Mouse (Mus musculus) liver, embryonic 14.5 days (tissue): ENCODE measurements around the gene Mia2. TPM values are rescaled to one million over a fixed set of nuclear protein-coding genes. Genes with fewer than 3 reads are reported as not detected.

Experiments
- ATAC-seq: fragments of 200-750 bp; cut with Nextera tagmentation; 2 replicates; pipeline ENCODE4 v1.8.0; 2017; ENCODE audit warnings: moderate number of reproducible peaks, mild to moderate bottlenecking, moderate library complexity; ENCODE audit not compliant: insufficient read depth
- DNase-seq, 3 experiments: peaks; one replicate each; pipeline ENCODE4 v3.0.0-alpha.2; 2012 to 2013; ENCODE audit warnings: low read depth in 3 of 3, low spot score in 3 of 3
- H3K27ac ChIP-seq: fragments of 300-500 bp; sonication (generic); 2 replicates; pipeline ENCODE4 v1.5.1; 2014; ENCODE audit warnings: moderate library complexity, mild to moderate bottlenecking, control low read depth, inconsistent platforms
- H3K27me3 ChIP-seq: fragments of 300-500 bp; sonication (generic); 2 replicates; pipeline ENCODE4 v1.6.1; 2014; ENCODE audit warnings: mild to moderate bottlenecking, low read length, moderate library complexity; ENCODE audit not compliant: control insufficient read depth, insufficient read depth
- H3K36me3 ChIP-seq: fragments of 300-500 bp; sonication (generic); replicated peaks from 2 replicates; pipeline ENCODE4 v1.6.1; 2014; ENCODE audit warnings: low read depth; ENCODE audit not compliant: control insufficient read depth, insufficient read depth
- H3K4me1 ChIP-seq, 2 experiments: fragments of 200-500 bp in 1 of 2; fragments of 300-500 bp in 1 of 2; sonication (generic) in 1 of 2; replicated peaks; 2 replicates each; pipeline ENCODE4 v1.6.1; 2012 to 2014; ENCODE audit warnings: antibody characterized with exemption in 1 of 2, inconsistent platforms in 1 of 2, low read length in 1 of 2; ENCODE audit not compliant: control insufficient read depth in 2 of 2, insufficient read depth in 2 of 2
- H3K4me2 ChIP-seq: fragments of 300-500 bp; sonication (generic); 2 replicates; pipeline ENCODE4 v1.6.1; 2014; ENCODE audit warnings: low read depth, mild to moderate bottlenecking, control low read depth, moderate library complexity
- H3K4me3 ChIP-seq, 2 experiments: fragments of 200-500 bp in 1 of 2; fragments of 300-500 bp in 1 of 2; sonication (generic) in 1 of 2; 2 replicates each; pipeline ENCODE4 v1.5.1; 2012 to 2014; ENCODE audit warnings: low read depth in 2 of 2, low read length in 2 of 2, mild to moderate bottlenecking in 2 of 2, control low read depth in 1 of 2, inconsistent platforms in 1 of 2, moderate library complexity in 1 of 2; ENCODE audit not compliant: insufficient read depth in 1 of 2
- H3K9ac ChIP-seq: fragments of 300-500 bp; sonication (generic); replicated peaks from 2 replicates; pipeline ENCODE4 v1.6.1; 2014; ENCODE audit warnings: mild to moderate bottlenecking, control low read depth, moderate library complexity
- H3K9me3 ChIP-seq: fragments of 300-500 bp; sonication (generic); 2 replicates; pipeline ENCODE4 v1.6.1; 2016; ENCODE audit warnings: low read length, mixed read lengths; ENCODE audit not compliant: control insufficient read depth
- CTCF ChIP-seq: IDR thresholded peaks from 2 replicates; pipeline ENCODE4 v1.5.1; 2016; ENCODE audit warnings: antibody characterized with exemption, low read depth, control low read depth
- EP300 ChIP-seq: IDR thresholded peaks from 2 replicates; pipeline ENCODE4 v1.6.1; 2016; ENCODE audit warnings: antibody characterized with exemption, low read depth
- WGBS: fragments of 180-500 bp; shearing (Covaris S2); extraction: QIAGEN DNeasy Blood & Tissue Kit; methylation state at CpG from one replicate; pipeline ENCODE4 v1.1.7; 2014; ENCODE audit not compliant: insufficient replicate concordance; 5-methylcytosine and 5-hydroxymethylcytosine counted together
- polyA plus RNA-seq, 2 experiments: library from polyadenylated mRNA; depleted of rRNA in 1 of 2; stranded (reverse) in 1 of 2; unstranded in 1 of 2; fragments of >200 nt; fragmentation: Nextera tagmentation in 1 of 2; extraction: Ambion mirVana in 1 of 2; gene quantifications; 2 replicates each; pipeline versions ENCODE4 v1.2.1 to v1.2.3; 2012 to 2014

The Mia2 gene
- polyA plus RNA-seq, 2 experiments = 31.7 to 43.4 TPM

DNA sequence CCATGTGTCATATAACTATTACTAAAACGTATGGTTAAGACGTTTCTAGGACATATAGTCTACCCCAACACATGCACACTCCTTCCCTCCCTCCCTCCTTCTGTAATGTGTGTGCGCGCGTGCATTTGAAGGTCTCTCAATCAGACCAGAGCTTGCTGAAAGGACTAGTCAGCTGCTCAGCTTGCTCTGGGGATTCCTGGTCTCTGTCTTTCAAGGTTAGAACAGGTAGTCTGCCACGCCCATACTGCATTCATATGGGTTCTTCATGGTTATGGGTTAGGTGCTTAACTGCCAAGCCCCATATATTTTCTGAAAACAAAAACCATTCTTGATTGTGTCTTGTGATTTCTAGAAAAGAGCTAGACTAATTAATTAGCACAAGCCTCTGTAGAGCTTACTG is 110.0 kb downstream of the Mia2 start:
- DNase-seq (no peak), ATAC-seq (no peak)
- H3K27ac ChIP-seq = no peak overlapping the region
- no peak overlapping the region for H3K9ac ChIP-seq
- no peaks in the 10 kb centered on the region for H3K9me3 ChIP-seq
- WGBS = 84% methylated on average over 6 of the region's 6 CpGs
- H3K36me3 ChIP-seq = peaks cover 11% of the 10 kb centered on the region
- TF ChIP-seq CTCF = no peak
- H3K4me2 ChIP-seq = no peak overlapping the region
- H3K27me3 ChIP-seq = no peaks in the 10 kb centered on the region
- H3K4me1 ChIP-seq = peaks cover 2 to 8% of the 10 kb centered on the region in 2 experiments; a peak in 2 of 4 replicates
- H3K4me3 ChIP-seq = no peak overlapping the region

DNA sequence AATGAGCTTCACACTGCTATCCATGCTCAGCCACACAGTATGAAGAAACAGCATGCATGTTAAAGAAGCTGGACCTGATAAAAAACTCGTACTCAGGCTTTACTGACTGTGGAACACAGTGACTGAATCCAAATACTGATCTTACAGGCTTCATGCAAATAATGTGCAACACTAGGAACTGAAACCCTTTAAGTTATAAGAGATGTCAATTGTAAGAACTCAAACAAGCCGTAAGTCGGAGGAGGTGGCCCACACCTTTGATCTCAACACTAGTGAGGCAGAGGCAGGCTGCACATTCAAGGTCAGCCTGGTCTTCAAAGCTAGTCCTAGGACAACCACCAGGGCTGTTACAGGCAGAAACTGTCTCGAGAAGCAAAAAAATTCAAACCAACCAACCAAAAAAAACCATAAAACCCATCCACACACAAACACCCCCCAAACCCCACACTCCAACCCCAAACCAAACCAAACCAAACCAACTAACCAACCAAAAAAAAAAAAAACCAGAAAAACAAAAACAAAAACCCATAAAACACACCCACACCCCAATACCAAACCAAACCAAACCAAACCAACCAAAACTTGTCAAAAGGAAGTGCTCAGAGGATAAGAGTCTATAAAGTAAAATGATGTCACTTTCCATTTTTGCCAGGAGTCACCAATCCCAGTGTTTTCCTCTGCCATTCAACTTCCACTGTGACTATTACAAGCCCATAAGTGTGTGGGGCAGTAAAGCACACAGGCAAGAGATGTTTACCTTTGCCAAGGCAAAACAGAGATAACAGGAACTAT is 110.8 kb downstream of the Mia2 start:
- TF ChIP-seq EP300 (no peak), CTCF (no peak)
- ATAC-seq (no peak), DNase-seq (no peak)
- Histone ChIP-seq H3K27me3 (no peaks in the 10 kb centered on the region), H3K4me2 (no peak overlapping the region), H3K9me3 (no peaks in the 10 kb centered on the region), H3K27ac (no peak overlapping the region), H3K4me3 (no peak overlapping the region), H3K9ac (no peak overlapping the region), H3K36me3 (peaks cover 13% of the 10 kb centered on the region), H3K4me1 (peaks cover 2 to 8% of the 10 kb centered on the region in 2 experiments; a peak in 2 of 4 replicates)
- WGBS = 74% methylated on average over 4 of the region's 4 CpGs

DNA sequence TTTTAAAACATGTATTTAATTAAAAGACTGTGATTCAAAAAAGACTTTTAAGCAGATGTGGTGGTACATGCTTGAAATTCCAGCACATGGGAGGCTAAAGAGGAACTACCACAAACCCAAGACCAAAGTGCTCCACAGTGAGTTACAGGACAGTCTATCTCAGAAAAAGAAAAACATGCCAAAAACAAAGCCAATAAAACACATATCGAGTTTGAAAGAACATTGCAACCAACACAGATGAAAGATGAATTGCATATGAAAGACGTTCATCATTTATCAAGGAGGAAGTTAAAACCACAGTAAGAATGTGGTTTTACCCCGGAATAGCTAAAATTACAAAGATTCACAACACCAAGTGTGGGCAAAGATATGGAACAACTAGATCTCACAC is 111.4 kb downstream of the Mia2 start:
- 5% methylated on average over 3 of the region's 3 CpGs for WGBS
- no peak overlapping the region for H3K27ac ChIP-seq
- ATAC-seq = no peak

DNA sequence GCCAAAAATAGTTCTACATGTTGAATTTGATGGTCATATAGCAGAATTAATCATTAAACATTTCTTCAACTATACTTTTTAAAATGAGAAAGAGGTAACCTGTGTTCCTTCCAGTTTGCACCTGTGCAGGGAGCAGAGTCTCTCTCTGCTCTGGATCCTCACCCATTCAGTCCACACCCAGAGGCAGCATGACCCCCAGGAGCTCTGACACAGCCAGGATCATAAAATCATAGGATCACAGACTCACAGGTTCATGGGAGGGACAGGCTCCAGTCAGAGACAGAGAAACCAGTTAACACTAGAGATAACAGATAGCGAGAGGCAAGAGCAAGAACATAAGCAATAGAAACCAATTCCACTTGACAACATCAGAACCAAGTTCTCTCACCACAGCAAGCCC is 112.2 kb downstream of the Mia2 start:
- TF ChIP-seq EP300 (no peak), CTCF (no peak)
- no peak for ATAC-seq
- Histone ChIP-seq H3K27ac (no peak overlapping the region), H3K9me3 (no peaks in the 10 kb centered on the region), H3K27me3 (no peaks in the 10 kb centered on the region), H3K4me3 (no peak overlapping the region), H3K4me1 (peaks cover 2 to 8% of the 10 kb centered on the region in 2 experiments; a peak in 2 of 4 replicates), H3K9ac (no peak overlapping the region), H3K4me2 (no peak overlapping the region), H3K36me3 (peaks cover 8% of the 10 kb centered on the region)
- no peak for DNase-seq
- WGBS = 23% methylated on average over 1 of the region's 1 CpGs

More for the DNA sequence above, 111.4 kb downstream of the Mia2 start:
- H3K9me3 ChIP-seq = no peaks in the 10 kb centered on the region
- TF ChIP-seq EP300 (no peak), CTCF (no peak)
- no peak for DNase-seq
- H3K27me3 ChIP-seq = no peaks in the 10 kb centered on the region
- no peak overlapping the region for H3K9ac ChIP-seq
- no peak overlapping the region for H3K4me3 ChIP-seq
- H3K4me1 ChIP-seq = peaks cover 2 to 8% of the 10 kb centered on the region in 2 experiments; a peak in 2 of 4 replicates
- peaks cover 12% of the 10 kb centered on the region for H3K36me3 ChIP-seq
- no peak overlapping the region for H3K4me2 ChIP-seq

- Histone ChIP-seq H3K9ac (no peak overlapping the region), H3K4me1 (peaks cover 8 to 12% of the 10 kb centered on the region in 2 experiments; a peak in 3 of 4 replicates), H3K4me3 (no peak overlapping the region), H3K27ac (no peak overlapping the region), H3K36me3 (peaks cover 2% of the 10 kb centered on the region; the same call in 1 of the 2 replicates), H3K4me2 (no peak overlapping the region), H3K9me3 (no peaks in the 10 kb centered on the region), H3K27me3 (no peaks in the 10 kb centered on the region)
- DNase-seq = no peak
- no peak for TF ChIP-seq CTCF
- TF ChIP-seq EP300 = no peak
- no peak for ATAC-seq
- WGBS = 67% methylated on average over 4 of the region's 4 CpGs
Measured at GRCm38 (mm10) chr12:59216176-59216575, 120.6 kb downstream of the Mia2 start.
